Mouse (Mus musculus) gastrocnemius, postnatal 25 days (tissue): ENCODE measurements around the gene Cldnd1. TPM values are rescaled to one million over a fixed set of nuclear protein-coding genes. Genes with fewer than 3 reads are reported as not detected.

ENCODE experiments used
- DNase-seq: peaks from one replicate; pipeline ENCODE4 v3.0.0; 2022
- microRNA-seq, 2 experiments: library from miRNA; unstranded; fragments of <30 nt; microRNA quantifications; one replicate each; pipeline ENCODE4 v1.2.0; 2021; ENCODE audit warnings: borderline replicate concordance in 2 of 2
- total RNA-seq, 2 experiments: library from RNA; stranded (reverse); gene quantifications; 1 replicate in 1 of 2; 2 replicates in 1 of 2; pipeline ENCODE4 v1.2.3; 2021

Gene Cldnd1
- total RNA-seq, 2 experiments from 2014 or later, result 63.9 to 64.2 TPM

- no peak for DNase-seq
These were observed 18.9 kb upstream of the Cldnd1 start for GRCm38 (mm10) chr16:58708601-58709475.

GRCm38 (mm10) chr16:58709536-58709935 lies 18.2 kb upstream of the Cldnd1 start:
- DNase-seq, result no peak

GRCm38 (mm10) chr16:58712221-58712620 lies 15.5 kb upstream of the Cldnd1 start:
- DNase-seq, result no peak

GRCm38 (mm10) chr16:58713128-58713527 lies 14.6 kb upstream of the Cldnd1 start:
- no peak for DNase-seq

GRCm38 (mm10) chr16:58715018-58715417 lies 12.7 kb upstream of the Cldnd1 start:
- no peak for DNase-seq

GRCm38 (mm10) chr16:58718666-58719120 lies 9.0 kb upstream of the Cldnd1 start, which contains the start of gene Gpr15:
Gene Gpr15 (minus strand): TSS chr16:58719070.
- DNase-seq, result no peak

DNA sequence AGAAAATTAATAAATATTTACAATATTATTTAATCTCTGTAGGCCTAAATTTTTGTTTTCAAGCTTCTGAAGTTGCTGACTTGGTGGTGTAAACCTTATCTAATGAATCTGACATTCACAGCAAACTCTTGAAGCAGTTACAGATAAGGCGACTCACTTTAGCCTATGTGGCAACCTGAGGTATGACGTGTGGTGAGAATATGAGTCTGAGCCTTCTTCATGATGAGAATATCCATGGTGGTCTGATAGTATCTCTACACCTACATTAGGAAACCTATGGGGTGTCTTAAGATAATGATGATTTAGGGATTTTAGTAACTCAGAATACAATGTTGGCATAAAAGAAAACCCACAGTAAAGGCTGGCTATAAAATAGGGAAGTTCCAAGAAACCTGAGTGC lies 5.4 kb upstream of the Cldnd1 start:
- DNase-seq, result no peak

- DNase-seq, result no peak
These were observed 832 bp upstream of the Cldnd1 start for GRCm38 (mm10) chr16:58726680-58727476.

DNA sequence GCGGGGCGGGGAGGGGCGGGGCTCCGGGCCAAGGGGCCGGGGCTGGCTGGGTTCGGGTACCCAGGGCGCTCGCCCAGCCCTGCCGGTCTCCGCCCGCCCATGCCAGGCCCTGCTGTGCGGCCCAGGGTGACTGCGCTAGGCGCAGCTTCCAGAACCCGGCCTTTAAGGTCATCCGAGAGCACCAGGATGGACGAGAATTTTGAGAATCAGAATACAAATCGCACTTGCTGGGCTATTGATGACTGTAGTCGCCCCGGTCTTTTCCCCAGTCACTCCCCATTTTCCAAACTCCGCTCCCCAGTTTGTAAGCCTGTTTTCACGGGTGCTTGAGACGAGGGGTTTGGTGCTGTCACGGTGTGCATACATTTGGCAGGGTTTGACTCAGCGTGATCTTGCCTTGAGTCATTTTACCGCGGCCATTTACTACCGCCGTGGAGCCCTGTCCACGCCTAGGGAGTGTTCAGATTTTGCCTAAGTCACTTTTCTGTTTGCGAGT lies 514 bp downstream of the Cldnd1 start:
- DNase-seq, result no peak

DNA sequence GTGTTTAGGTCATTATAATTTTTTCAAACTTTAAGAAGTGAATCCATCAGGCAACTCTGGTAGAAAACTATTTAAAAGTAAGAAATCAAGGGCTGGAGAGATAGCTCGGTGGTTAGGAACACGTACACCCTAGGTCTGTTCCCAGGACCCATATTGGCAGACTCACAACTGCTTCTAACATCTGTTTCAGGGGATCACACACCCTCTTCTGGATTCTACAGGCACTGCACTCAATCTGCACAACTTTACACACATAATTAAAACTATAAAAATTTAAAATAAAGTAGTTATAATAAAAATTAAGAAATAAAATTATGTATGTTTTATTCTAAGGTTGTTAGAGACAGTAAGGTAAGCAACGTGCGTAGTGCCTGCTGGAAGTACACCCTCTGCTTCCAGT lies 10.5 kb downstream of the Cldnd1 start:
- no peak for DNase-seq

DNA sequence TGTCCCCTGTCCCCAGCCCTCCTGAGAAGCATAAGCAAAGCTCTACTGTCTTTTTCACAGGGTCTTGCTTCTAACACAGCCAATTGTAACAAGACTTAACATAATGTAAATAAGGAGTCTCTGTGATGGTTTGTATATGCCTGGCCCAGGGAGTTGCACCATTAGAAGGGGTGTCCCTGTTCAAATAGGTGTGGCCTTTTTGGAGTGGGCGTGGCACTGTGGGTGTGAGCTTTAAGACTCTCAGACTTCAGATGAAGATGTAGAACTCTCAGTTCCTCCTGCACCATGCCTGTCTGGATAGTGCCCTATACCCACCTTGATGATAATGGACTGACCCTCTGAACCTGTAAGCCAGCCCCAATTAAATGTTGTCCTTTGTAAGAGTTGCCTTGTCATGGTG lies 11.1 kb downstream of the Cldnd1 start:
- DNase-seq, result no peak

GRCm38 (mm10) chr16:58740751-58741150 lies 13.0 kb downstream of the Cldnd1 start:
- no peak for DNase-seq

DNA sequence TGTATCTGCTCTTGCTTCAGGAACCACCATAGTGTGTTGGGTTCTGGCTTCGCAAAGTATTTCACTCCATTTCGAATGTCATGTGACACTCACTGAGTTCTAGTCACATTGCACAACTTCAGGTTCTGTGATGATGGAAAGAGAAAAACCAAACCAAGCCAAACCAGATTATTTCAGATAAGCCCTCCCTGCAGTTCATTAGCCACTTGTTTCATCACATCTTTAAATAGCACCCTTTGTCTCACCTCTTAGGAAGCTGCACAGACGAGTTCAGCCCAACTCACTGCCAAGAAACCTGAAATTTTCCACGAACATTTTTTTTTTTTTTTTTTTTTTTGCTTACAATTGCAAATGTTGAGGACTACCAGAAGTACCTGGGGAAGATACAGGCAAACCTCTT lies 19.0 kb downstream of the Cldnd1 start:
- no peak for DNase-seq

DNA sequence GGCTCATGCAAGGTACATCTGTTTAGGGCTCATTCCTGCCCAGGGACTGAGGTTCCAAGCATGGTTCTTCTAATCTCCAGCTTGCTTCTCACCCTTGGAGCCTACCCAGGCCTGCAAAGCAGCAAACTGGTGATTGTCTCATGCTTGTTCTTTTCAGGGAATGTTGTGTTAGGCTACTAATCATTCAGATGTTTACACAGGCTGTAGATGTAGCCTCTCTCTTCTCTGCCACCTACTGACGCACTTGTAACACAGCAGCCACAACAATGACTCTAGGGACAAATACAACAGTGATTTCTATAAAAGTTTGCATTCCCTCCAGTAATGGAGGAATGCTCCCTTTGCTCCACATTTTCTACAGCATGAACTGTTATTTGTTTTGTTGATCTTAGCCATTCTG lies 23.6 kb downstream of the Cldnd1 start:
- no peak for DNase-seq

DNA sequence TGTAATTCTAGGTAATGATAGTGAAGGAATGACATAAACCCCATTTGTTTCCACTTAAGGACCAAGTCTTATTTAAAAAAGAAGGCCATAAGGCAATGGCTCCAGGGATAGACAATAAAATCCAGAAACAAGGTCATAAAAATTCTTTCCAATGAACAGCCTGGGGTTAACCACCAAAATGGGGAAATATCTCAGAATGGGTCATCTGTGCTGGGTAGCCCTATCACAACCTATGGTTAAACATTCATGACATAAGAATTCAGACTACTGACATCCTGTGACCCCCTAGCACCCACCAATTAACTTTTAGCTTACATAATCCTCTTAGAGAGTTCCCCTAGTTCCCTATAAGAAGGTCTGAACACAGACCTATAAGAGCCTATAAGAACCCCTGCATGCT lies 28.5 kb downstream of the Cldnd1 start:
- DNase-seq, result no peak

DNA sequence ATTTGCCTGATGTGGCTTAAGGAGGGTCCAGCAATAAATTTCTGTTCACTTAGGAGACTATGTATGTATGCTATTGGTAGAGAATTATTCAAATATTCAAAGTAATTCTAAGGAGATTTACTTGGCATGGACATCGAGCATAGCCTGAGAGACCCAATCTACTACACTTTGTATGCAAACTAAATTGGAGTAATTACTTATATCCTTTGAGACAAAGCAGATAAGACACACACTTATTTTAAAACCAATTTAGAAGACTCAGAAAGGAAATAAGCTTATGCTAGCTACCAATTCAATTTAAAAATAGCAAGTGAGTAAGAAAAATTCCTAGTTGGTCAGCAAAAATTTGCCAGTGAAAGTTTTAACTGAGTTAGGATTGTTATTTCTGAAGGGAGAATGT lies 35.4 kb downstream of the Cldnd1 start, which contains the start of gene Olfr172:
Olfr172 (minus strand) TSS at position 101 of the 400 bp plus-strand sequence.
- no peak for DNase-seq

Small RNA genes lying within 50 kb of the gene (microRNA-seq; reads per million reads assigned to microRNA genes)
- 0 reads per million in 2 experiments for gene Gm27564

Other genes starting within 250 kb of the Cldnd1 start
- gene St3gal6, start 203.7 kb upstream of the Cldnd1 start, total RNA-seq, result 100 to 1,000 TPM in 1 of 2 experiments, 10 to 100 TPM in 1; 92.1 to 102 TPM
- not detected for gene Gm813, start 110.9 kb upstream of the Cldnd1 start, total RNA-seq
- not detected for gene E330017A01Rik, start 89.2 kb upstream of the Cldnd1 start, total RNA-seq
- 10 to 100 TPM; 18.9 to 21.6 TPM for gene Cpox, start 57.6 kb upstream of the Cldnd1 start, total RNA-seq
- not detected for gene Gpr15, start 8.8 kb upstream of the Cldnd1 start, total RNA-seq
- gene Olfr172, start 35.3 kb downstream of the Cldnd1 start, total RNA-seq, result not detected
- not detected for gene Olfr173, start 72.4 kb downstream of the Cldnd1 start, total RNA-seq
- not detected for gene Olfr175-ps1, start 98.9 kb downstream of the Cldnd1 start, total RNA-seq
- gene Olfr177, start 146.9 kb downstream of the Cldnd1 start, total RNA-seq, result not detected
- not detected for gene Olfr178, start 164.2 kb downstream of the Cldnd1 start, total RNA-seq
- not detected for gene Olfr181, start 200.8 kb downstream of the Cldnd1 start, total RNA-seq
- gene Olfr180, start 201.5 kb downstream of the Cldnd1 start, total RNA-seq, result not detected